Mouse (Mus musculus) hindbrain, postnatal 0 days (tissue): ENCODE measurements at regions not wholly inside any gene's neighbourhood (a gene's known extent, or its start where the extent isn't known, plus 50 kb on each side); places are given as distances from the start of the nearest gene placed in this dataset.

Source experiments
- ATAC-seq: fragments of 200-750 bp; cut with Nextera tagmentation; 2 replicates; pipeline ENCODE4 v1.8.0; 2017; ENCODE audit warnings: mild to moderate bottlenecking, moderate TSS enrichment, moderate library complexity
- DNase-seq: peaks from one replicate; pipeline ENCODE4 v3.0.0-alpha.2; 2015; ENCODE audit warnings: low spot score
- H3K27ac ChIP-seq: fragments of 300-500 bp; sonication (generic); 2 replicates; pipeline ENCODE4 v1.5.1; 2014; ENCODE audit warnings: mild to moderate bottlenecking
- H3K27me3 ChIP-seq: fragments of 300-500 bp; sonication (generic); 2 replicates; pipeline ENCODE4 v1.6.1; 2014; ENCODE audit warnings: low read length, mixed read lengths; ENCODE audit not compliant: insufficient read depth
- H3K36me3 ChIP-seq: fragments of 300-500 bp; sonication (generic); 2 replicates; pipeline ENCODE4 v1.6.1; 2014; ENCODE audit warnings: low read length, mixed read lengths; ENCODE audit not compliant: insufficient read depth
- H3K4me1 ChIP-seq: fragments of 300-500 bp; sonication (generic); 2 replicates; pipeline ENCODE4 v1.6.1; 2014; ENCODE audit warnings: antibody characterized with exemption, low read length, mixed read lengths; ENCODE audit not compliant: insufficient read depth
- H3K4me2 ChIP-seq: fragments of 300-500 bp; sonication (generic); 2 replicates; pipeline ENCODE4 v1.6.1; 2014; ENCODE audit warnings: low read depth, mild to moderate bottlenecking, low read length, moderate library complexity, mixed read lengths
- H3K4me3 ChIP-seq: fragments of 300-500 bp; sonication (generic); 2 replicates; pipeline ENCODE4 v1.5.1; 2014; ENCODE audit warnings: low read length
- H3K9ac ChIP-seq: fragments of 300-500 bp; sonication (generic); replicated peaks from 2 replicates; pipeline ENCODE4 v1.6.1; 2014; ENCODE audit warnings: mild to moderate bottlenecking, low read length, moderate library complexity, mixed read lengths
- H3K9me3 ChIP-seq: fragments of 300-500 bp; sonication (generic); 2 replicates; pipeline ENCODE4 v1.6.1; 2016; ENCODE audit warnings: low read length, mixed read lengths
- CTCF ChIP-seq: IDR thresholded peaks from 2 replicates; pipeline ENCODE4 v1.5.1; 2016; ENCODE audit warnings: antibody characterized with exemption, control low read depth, low read depth
- WGBS: fragments of 180-500 bp; shearing (Covaris S2); extraction: QIAGEN DNeasy Blood & Tissue Kit; methylation state at CpG from one replicate; pipeline ENCODE4 v1.1.7; 2014; 5-methylcytosine and 5-hydroxymethylcytosine counted together

GRCm38 (mm10) chrX:130866506-130866905 is 1117.0 kb downstream of the Diaph2 start:
- H3K27ac ChIP-seq: no peak overlapping the region
- no peak overlapping the region for H3K4me2 ChIP-seq
- no peak overlapping the region for H3K9ac ChIP-seq
- TF ChIP-seq CTCF: no peak
- H3K4me3 ChIP-seq: no peak overlapping the region
- no peaks in the 10 kb centered on the region for H3K27me3 ChIP-seq
- WGBS: 73% methylated on average over 1 of the region's 1 CpGs
- no peak for ATAC-seq
- DNase-seq: no peak
- H3K9me3 ChIP-seq: no peaks in the 10 kb centered on the region
- no peaks in the 10 kb centered on the region for H3K4me1 ChIP-seq
- H3K36me3 ChIP-seq: no peaks in the 10 kb centered on the region

DNA sequence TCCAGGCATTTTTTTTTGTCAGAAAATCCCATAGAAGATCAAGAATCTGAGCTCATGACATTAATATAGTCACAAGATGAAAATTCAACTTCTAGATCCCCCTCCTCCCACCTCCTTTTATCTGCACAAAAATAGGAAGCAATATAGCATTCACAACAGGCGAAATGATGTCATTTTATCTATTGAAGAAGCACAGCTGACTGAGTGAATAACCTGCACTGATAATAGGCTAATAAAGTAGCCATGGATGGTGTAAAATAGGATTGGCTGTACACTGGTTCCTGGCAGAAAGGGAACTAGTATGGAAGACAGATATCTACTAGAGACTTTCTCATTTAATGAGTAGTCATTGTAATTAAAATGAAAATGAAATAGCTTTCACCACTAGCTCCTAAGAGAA is 1124.6 kb downstream of the Diaph2 start:
- Histone ChIP-seq H3K27me3 (no peaks in the 10 kb centered on the region), H3K4me2 (no peak overlapping the region)
- no peak for ATAC-seq

GRCm38 (mm10) chrX:130875289-130875688 is 1125.7 kb downstream of the Diaph2 start:
- ATAC-seq: no peak
- Histone ChIP-seq H3K4me1 (no peaks in the 10 kb centered on the region), H3K27ac (no peak overlapping the region), H3K4me3 (no peak overlapping the region), H3K27me3 (no peaks in the 10 kb centered on the region), H3K4me2 (no peak overlapping the region), H3K9me3 (no peaks in the 10 kb centered on the region), H3K9ac (no peak overlapping the region), H3K36me3 (no peaks in the 10 kb centered on the region)
- peak; percentile 55 for DNase-seq
- TF ChIP-seq CTCF: no peak
- 45% methylated on average over 3 of the region's 3 CpGs for WGBS

More for the DNA sequence above, 1124.6 kb downstream of the Diaph2 start:
- TF ChIP-seq CTCF: no peak
- Histone ChIP-seq H3K9me3 (no peaks in the 10 kb centered on the region), H3K4me1 (no peaks in the 10 kb centered on the region), H3K4me3 (no peak overlapping the region), H3K27ac (no peak overlapping the region), H3K36me3 (no peaks in the 10 kb centered on the region), H3K9ac (no peak overlapping the region)
- DNase-seq: no peak
- 60% methylated on average over 1 of the region's 1 CpGs for WGBS

GRCm38 (mm10) chrX:130876120-130876519 is 1126.6 kb downstream of the Diaph2 start:
- Histone ChIP-seq H3K9me3 (no peaks in the 10 kb centered on the region), H3K27me3 (no peaks in the 10 kb centered on the region), H3K27ac (no peak overlapping the region), H3K36me3 (no peaks in the 10 kb centered on the region), H3K4me1 (no peaks in the 10 kb centered on the region), H3K4me2 (no peak overlapping the region), H3K9ac (no peak overlapping the region), H3K4me3 (no peak overlapping the region)
- DNase-seq: no peak
- WGBS: 88% methylated on average over 4 of the region's 4 CpGs
- no peak for TF ChIP-seq CTCF
- ATAC-seq: no peak
